Mouse (Mus musculus) cerebellum, adult 18-20 months (tissue): ENCODE measurements around the gene Eno1.
A peak's percentile ranks its signal among the peaks of the same experiment; 100 is the strongest.
"Not testable (repeated sequence)": the region's sequence is repeated elsewhere in the genome, so short reads cannot be mapped to it uniquely, and the experiment has no call there.

ENCODE experiments used
- DNase-seq, 2 experiments: peaks; one replicate each; pipeline ENCODE4 v3.0.0; 2021

Gene Eno1

DNA sequence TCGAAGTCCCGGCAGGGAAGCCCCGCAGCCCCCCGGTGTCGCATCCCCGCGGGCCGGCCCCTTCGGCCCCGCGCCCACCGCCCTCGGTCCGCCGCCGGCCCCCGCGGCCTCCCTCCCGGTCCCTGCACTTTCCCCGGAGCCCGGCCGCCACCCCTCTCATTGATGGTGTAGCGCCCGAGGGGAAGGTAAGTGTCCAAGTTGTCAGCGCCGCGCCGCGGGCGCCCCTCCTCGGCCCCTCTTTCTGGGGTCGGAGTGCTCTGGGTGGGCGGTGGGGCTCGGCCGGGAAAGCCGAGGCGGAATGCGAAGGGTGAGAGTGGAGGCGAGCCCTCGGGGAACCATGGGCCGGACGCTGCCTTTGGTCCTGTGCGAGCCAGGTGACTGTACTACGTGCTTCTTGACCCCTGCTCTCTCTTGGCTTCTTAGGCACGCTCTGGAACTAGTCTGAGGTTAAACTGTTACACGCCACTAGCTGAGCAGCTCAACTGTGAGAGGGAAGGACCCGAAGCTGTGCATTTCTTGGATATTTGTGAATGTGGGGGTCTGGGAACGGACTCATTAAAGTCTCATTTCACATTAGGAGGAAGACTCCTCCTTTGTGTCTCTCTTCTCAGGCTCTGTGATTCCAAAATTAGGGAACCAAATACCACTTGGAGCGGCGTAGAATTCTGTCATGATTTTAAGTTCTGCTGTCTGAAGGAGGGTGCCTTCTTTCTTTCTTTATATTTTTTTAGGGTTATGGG lies 45.5 kb downstream of the Eno1 start:
- DNase-seq, result peak; percentile 43 to 67

DNA sequence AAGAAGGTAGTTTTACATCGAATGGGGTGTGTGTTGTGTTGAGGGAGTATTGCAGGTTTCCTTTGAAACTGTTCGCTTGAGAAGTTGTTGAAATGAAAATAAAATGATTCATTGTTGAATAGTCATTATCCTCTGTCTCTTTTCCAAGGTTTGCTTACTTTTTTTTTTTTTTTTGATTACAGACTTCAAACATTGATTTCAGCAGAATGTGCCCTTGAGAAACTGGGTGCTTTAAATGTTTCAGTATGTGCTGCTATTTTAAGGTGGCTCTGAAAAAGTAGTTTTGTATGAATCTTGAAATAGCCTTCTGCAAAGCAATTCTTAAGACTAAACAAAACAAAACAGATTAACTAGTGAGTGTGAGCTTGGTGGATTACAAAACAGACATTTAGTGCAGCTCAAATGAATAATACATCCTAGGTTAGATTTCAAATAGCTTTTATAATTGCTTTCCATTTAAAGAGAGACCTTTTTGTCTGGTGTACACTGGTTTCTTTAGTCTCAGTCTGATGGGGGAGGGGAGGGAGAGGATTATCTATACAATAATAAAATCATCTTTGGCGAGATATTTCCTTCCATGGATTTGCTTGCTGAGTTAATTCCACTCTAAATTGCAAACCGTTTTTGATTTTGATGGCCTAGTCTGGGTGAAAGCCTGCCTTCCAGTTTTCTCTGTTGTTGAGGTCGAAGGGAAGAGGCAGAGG lies 46.3 kb downstream of the Eno1 start:
- DNase-seq, result no peak

DNA sequence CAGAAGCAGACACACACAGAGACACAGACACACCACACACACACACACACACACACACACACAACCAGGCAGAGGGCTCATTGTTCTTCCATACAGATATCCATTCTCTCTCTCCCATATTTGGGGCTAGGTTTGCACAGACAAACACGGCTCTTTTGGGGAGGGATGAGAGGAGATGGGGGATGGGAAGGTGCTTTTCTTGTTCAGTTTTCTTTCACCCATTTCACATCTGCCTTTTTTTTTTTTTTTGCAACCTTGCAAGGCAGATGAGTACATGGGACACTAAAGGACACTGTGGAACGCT lies 46.8 kb downstream of the Eno1 start:
- DNase-seq, result peak in 1 of 2 experiments; percentile 29

DNA sequence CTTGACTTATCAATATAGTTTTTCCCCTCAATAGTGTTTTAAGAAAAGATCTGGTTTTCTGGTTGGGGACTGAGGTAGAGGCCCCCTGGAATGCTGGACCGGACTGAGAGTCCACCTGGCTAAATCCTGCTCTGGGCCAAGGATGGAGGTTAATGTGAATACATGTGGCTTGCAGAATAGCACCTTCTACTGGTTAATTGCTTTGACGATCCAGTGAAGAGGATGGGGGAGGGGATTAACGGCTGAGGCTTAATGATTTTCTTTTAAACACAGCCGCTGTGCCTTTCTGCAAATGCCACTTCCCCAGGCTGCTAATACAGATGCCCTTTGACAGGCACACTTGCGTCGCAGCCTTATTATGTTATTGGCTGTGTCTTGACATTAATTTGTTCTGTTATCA lies 47.5 kb downstream of the Eno1 start:
- DNase-seq, result peak; percentile 30 to 36

DNA sequence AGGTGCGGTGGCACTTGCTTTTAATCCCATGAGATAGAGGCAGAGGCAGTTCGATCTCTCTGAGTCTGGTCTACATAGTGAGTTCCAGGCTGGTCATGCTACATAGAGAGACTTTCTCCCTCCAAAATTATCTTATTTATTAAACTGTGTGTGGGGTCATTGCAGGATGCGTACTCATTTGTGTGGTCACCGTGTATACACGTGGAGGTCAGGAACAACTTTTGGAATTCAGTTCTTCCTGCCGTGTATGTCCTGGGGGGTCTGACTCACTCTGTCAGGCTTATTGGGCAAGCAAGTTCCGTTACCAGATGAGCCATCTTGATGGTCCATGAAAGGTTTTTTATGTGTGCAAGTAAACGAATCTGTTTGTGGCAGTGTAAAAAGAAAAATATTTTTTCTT lies 50.5 kb downstream of the Eno1 start:
- DNase-seq, result no peak

DNA sequence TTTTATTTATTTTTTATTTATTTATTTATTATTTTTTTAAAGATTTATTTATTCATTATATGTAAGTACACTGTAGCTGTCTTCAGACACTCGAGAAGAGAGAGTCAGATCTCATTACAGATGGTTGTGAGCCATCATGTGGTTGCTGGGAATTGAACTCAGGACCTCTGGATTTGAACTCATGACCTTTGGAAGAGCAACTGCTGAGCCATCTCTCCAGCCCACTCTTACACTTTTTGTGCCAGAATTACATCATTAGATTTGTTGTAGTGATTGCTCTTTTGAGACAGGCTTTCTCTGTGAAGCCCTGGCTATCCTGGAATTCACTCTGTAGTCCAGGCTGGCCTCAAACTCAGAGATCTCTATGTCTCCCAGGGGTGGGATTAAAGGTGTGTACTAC lies 50.9 kb downstream of the Eno1 start:
- not testable (repeated sequence) for DNase-seq

DNA sequence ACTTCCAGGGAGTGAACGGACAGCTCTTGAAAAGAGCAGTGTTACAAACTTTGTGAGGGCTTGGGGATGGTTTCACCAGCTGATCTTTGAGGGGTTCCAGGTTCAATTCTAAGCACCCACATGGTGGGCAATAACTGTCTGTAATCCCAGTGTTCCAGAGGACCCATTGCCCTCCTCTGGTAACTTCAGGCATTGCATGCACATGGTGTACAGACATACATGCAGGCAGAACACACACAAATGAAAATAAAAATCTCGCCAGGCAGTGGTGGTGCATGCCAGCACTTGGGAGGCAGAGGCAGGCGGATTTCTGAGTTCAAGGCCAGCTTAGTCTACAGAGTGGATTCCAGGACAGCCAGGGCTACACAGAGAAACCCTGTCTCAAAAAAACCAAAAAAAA lies 55.4 kb downstream of the Eno1 start:
- no peak for DNase-seq

DNA sequence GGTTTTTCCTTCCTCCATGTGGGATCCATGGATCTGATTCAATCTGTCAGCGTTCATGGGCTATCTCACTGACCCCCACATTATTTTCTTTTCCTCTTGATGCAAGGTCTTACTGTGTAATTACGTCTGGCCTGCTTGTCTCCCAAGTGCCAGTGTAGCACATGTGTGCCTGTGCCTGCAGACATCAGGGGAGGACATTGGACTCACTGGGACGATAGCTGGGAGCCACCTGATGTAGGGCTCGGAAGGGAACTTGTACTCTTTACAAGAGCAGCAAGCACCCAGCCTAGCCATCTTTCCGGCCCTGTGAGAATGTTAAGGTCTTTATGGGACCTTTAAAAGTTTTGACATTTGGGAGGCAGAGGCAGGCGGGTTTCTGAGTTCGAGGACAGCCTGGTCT lies 58.3 kb downstream of the Eno1 start:
- DNase-seq, result no peak

DNA sequence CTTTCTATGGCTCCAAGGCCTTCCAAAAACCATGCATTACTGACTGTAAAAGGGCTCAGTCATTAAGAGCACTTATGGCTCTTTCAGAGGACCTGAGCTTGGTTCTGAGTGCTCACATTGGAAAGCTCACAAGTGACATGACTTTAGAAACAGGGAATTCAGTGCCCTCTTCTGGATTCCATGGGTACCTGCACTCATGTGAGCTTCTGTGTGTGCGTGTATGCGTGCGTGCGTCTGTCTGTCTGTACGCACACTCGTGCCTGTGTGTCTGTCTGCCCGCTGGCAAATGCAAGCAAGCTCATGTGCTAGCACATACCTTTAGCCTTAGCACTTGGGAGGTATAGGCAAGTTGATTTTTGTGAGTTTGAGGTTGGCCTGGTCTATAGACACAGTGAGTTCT lies 59.4 kb downstream of the Eno1 start:
- DNase-seq, result no peak
